In genomic region chr2:127207547-127208451, GRCm38 (mm10) we compare ENCODE assay signal across 8 mouse cellular contexts. TPM values are rescaled to one million over a fixed set of nuclear protein-coding genes. Genes with fewer than 3 reads are reported as not detected.
A peak's percentile ranks its signal among the peaks of the same experiment; 100 is the strongest.
DNase-seq lines count a peak whose midpoint lies in the region; ATAC-seq and TF ChIP-seq lines count a peak whose summit lies in the region.

Gene 1810024B03Rik (minus strand): TSS chr2:127208280.
Gene Snrnp200 (plus strand): TSS chr2:127208386.

- H3K4me2 ChIP-seq in forebrain, embryonic 13.5 days, result peak within 1 kb of the TSS; percentile 87
- peak within 1 kb of the TSS; percentile 82 for H3K4me2 ChIP-seq in liver, postnatal 0 days (ENCODE audit: low read depth, low read length)
- peak within 1 kb of the TSS; percentile 82 for H3K4me2 ChIP-seq in neural tube, embryonic 14.5 days (ENCODE audit: low read depth, low read length)

- no peaks in the 10 kb centered on the region for H3K9me3 ChIP-seq in ES-Bruce4 (replicated peaks; ENCODE audit: control insufficient read depth, insufficient read depth, low read length, poor library complexity, severe bottlenecking)
- H3K9me3 ChIP-seq in forebrain, embryonic 13.5 days (replicated peaks), result no peaks in the 10 kb centered on the region
- no peaks in the 10 kb centered on the region for H3K9me3 ChIP-seq in liver, postnatal 0 days (ENCODE audit: low read length)
- no peaks in the 10 kb centered on the region for H3K9me3 ChIP-seq in neural tube, embryonic 14.5 days (ENCODE audit: control insufficient read depth, low read length)

- intact Hi-C loops in heart, postnatal 10 days (cut with DNase I), result loop anchor here (10.0 kb wide), 1 partner anchor 113 kb away; no protein-coding TSS in a partner anchor

- peak within 1 kb of the TSS; percentile 12; the same call in 1 of the 2 replicates for H3K27ac ChIP-seq in ES-Bruce4 (ENCODE audit: insufficient read depth, low read length)
- H3K27ac ChIP-seq in forebrain, embryonic 13.5 days, result peak within 1 kb of the TSS; percentile 73
- peak within 1 kb of the TSS; percentile 85 for H3K27ac ChIP-seq in liver, postnatal 0 days (ENCODE audit: low read depth)
- H3K27ac ChIP-seq in neural tube, embryonic 14.5 days (ENCODE audit: low read depth, low read length), result peak within 1 kb of the TSS; percentile 62; the same call in 1 of the 2 replicates

- TF ChIP-seq POLR2A in ES-Bruce4 (IDR thresholded peaks at IDR 0.05; ENCODE audit: insufficient read depth, low read length), result no peak

- 13% methylated on average over 36 of the region's 36 CpGs for WGBS in forebrain, embryonic 13.5 days
- WGBS in large intestine, adult 2 months, result 10% methylated on average over 36 of the region's 36 CpGs
- 9% methylated on average over 36 of the region's 36 CpGs for WGBS in liver, postnatal 0 days (ENCODE audit: insufficient replicate concordance)
- WGBS in neural tube, embryonic 14.5 days, result 12% methylated on average over 36 of the region's 36 CpGs

- peak within 1 kb of the TSS; percentile 83 for H3K9ac ChIP-seq in ES-Bruce4 (ENCODE audit: low read depth, poor library complexity, severe bottlenecking)
- peak within 1 kb of the TSS; percentile 81 for H3K9ac ChIP-seq in forebrain, embryonic 13.5 days
- peak within 1 kb of the TSS; percentile 83 for H3K9ac ChIP-seq in liver, postnatal 0 days (replicated peaks)
- peak within 1 kb of the TSS; percentile 71 for H3K9ac ChIP-seq in neural tube, embryonic 14.5 days (replicated peaks; ENCODE audit: low read depth, low read length)

- H3K27me3 ChIP-seq in ES-Bruce4 (ENCODE audit: control insufficient read depth, insufficient read depth, low read length, poor library complexity, severe bottlenecking), result no peaks in the 10 kb centered on the region
- H3K27me3 ChIP-seq in forebrain, embryonic 13.5 days, result no peaks in the 10 kb centered on the region
- H3K27me3 ChIP-seq in liver, postnatal 0 days (ENCODE audit: insufficient read depth, low read length), result no peaks in the 10 kb centered on the region
- no peaks in the 10 kb centered on the region for H3K27me3 ChIP-seq in neural tube, embryonic 14.5 days (ENCODE audit: control insufficient read depth, insufficient read depth, low read length)

- peak within 1 kb of the TSS; percentile 78 for H3K4me3 ChIP-seq in ES-Bruce4 (ENCODE audit: low read depth, low read length)
- H3K4me3 ChIP-seq in forebrain, embryonic 13.5 days, result peak within 1 kb of the TSS; percentile 90
- H3K4me3 ChIP-seq in liver, postnatal 0 days (ENCODE audit: low read depth, low read length), result peak within 1 kb of the TSS; percentile 93
- H3K4me3 ChIP-seq in neural tube, embryonic 14.5 days (ENCODE audit: low read depth, low read length), result peak within 1 kb of the TSS; percentile 70

- no peak for TF ChIP-seq CTCF in ES-Bruce4 (IDR thresholded peaks at IDR 0.05; ENCODE audit: low read depth, low read length)
- no peak for TF ChIP-seq CTCF in liver, postnatal 0 days (IDR thresholded peaks at IDR 0.05; ENCODE audit: low read depth)

- peak; percentile 32; the same call in 1 of the 2 replicates for TF ChIP-seq EP300 in ES-Bruce4 (IDR thresholded peaks at IDR 0.05; ENCODE audit: insufficient read depth, low read depth, low read length)
- TF ChIP-seq EP300 in liver, postnatal 0 days (IDR thresholded peaks at IDR 0.05; ENCODE audit: low read depth), result peak; percentile 67; the same call in 1 of the 2 replicates

- H3K4me1 ChIP-seq in ES-Bruce4 (ENCODE audit: control insufficient read depth, insufficient read depth, low read length), result no peaks in the 10 kb centered on the region
- H3K4me1 ChIP-seq in forebrain, embryonic 13.5 days, result peaks cover 9% of the 10 kb centered on the region
- H3K4me1 ChIP-seq in liver, postnatal 0 days (ENCODE audit: insufficient read depth), result peaks cover 9% of the 10 kb centered on the region
- peaks cover 7% of the 10 kb centered on the region; the same call in 1 of the 2 replicates for H3K4me1 ChIP-seq in neural tube, embryonic 14.5 days (ENCODE audit: control insufficient read depth, insufficient read depth, low read length)

- ATAC-seq in cerebellum, adult (ENCODE audit: insufficient number of reproducible peaks, low FRiP score, low TSS enrichment), result peak; percentile 95
- ATAC-seq in forebrain, embryonic 13.5 days, result peak; percentile 99
- ATAC-seq in liver, postnatal 0 days, result peak; percentile 97
- ATAC-seq in neural tube, embryonic 14.5 days (ENCODE audit: low read depth), result peak; percentile 99

- peak; percentile 96 to 97 for DNase-seq in heart, postnatal 10 days
- DNase-seq in large intestine, adult 2 months (ENCODE audit: low read depth, low spot score), result peak; percentile 95
- DNase-seq in liver, postnatal 0 days, result peak; percentile 94
- DNase-seq in testis, postnatal 10 days (ENCODE audit: low spot score), result peak; percentile 92

- H3K36me3 ChIP-seq in ES-Bruce4 (ENCODE audit: control insufficient read depth, insufficient read depth, low read length, poor library complexity, severe bottlenecking), result peaks cover 25% of the 10 kb centered on the region
- peaks cover 29% of the 10 kb centered on the region for H3K36me3 ChIP-seq in forebrain, embryonic 13.5 days (ENCODE audit: poor library complexity, severe bottlenecking)
- peaks cover 29% of the 10 kb centered on the region for H3K36me3 ChIP-seq in liver, postnatal 0 days (replicated peaks; ENCODE audit: insufficient read depth, low read length)
- peaks cover 23% of the 10 kb centered on the region for H3K36me3 ChIP-seq in neural tube, embryonic 14.5 days (ENCODE audit: control insufficient read depth, insufficient read depth, low read length)

RNA-seq across cellular contexts. Expression of gene 1810024B03Rik, which starts in this region (rescaled TPM):
- polyA plus RNA-seq in ES-Bruce4 (2011; ENCODE audit: insufficient read depth, insufficient read length, low read depth, missing spikeins), result 1.9 and 2.4 TPM in 2 replicates
- polyA plus RNA-seq in forebrain, embryonic 13.5 days (2015; fragmentation: Nextera tagmentation; extraction: Ambion mirVana), result 2.0 and 3.4 TPM in 2 replicates
- under 1 TPM; 0.53 to 0.67 TPM for total RNA-seq in heart, postnatal 10 days (2021)
- 1.2 TPM in 2 replicates for polyA plus RNA-seq in large intestine, adult 2 months (2012; rRNA removed)
- polyA plus RNA-seq in liver, postnatal 0 days (2015; fragmentation: Nextera tagmentation; extraction: Ambion mirVana), result 1.1 and 1.2 TPM in 2 replicates
- polyA plus RNA-seq in neural tube, embryonic 14.5 days (2014; fragmentation: Nextera tagmentation; extraction: Ambion mirVana), result 1.1 and 1.5 TPM in 2 replicates

RNA-seq across cellular contexts. Expression of gene Snrnp200, which starts in this region (rescaled TPM):
- polyA plus RNA-seq in ES-Bruce4 (2011; ENCODE audit: insufficient read depth, insufficient read length, low read depth, missing spikeins), result 137 and 143 TPM in 2 replicates
- 55.5 and 69.8 TPM in 2 replicates for polyA plus RNA-seq in forebrain, embryonic 13.5 days (2015; fragmentation: Nextera tagmentation; extraction: Ambion mirVana)
- total RNA-seq in heart, postnatal 10 days (2021), result 10 to 100 TPM; 63.3 to 66.8 TPM
- polyA plus RNA-seq in large intestine, adult 2 months (2012; rRNA removed), result 25.9 and 41.1 TPM in 2 replicates
- 11.3 and 13.5 TPM in 2 replicates for polyA plus RNA-seq in liver, postnatal 0 days (2015; fragmentation: Nextera tagmentation; extraction: Ambion mirVana)
- 64.3 and 73.7 TPM in 2 replicates for polyA plus RNA-seq in neural tube, embryonic 14.5 days (2014; fragmentation: Nextera tagmentation; extraction: Ambion mirVana)

Comparison
In these comparisons a context has a peak if more than half of its experiments do, and no peak if none do; other contexts are left out.
1. Peak in every context shown above with its lines: DNase-seq, ATAC-seq, H3K4me3 ChIP-seq and H3K27ac ChIP-seq.
2. H3K27ac ChIP-seq: peak in every context shown above with its lines; median percentile 85 in liver, postnatal 0 days; 73 in forebrain, embryonic 13.5 days; 62 in neural tube, embryonic 14.5 days; 12 in ES-Bruce4.